Mouse (Mus musculus) forebrain, embryonic 11.5 days (tissue): Measurements from ENCODE around the gene Chrnd. TPM values are rescaled to one million over a fixed set of nuclear protein-coding genes. Genes with fewer than 3 reads are reported as not detected.

ENCODE experiments used
- ATAC-seq: fragments of 200-750 bp; cut with Nextera tagmentation; replicated peaks from 2 replicates; pipeline ENCODE4 v1.8.0; 2017; ENCODE audit warnings: moderate TSS enrichment; ENCODE audit not compliant: low FRiP score
- DNase-seq: peaks from one replicate; pipeline ENCODE4 v3.0.0-alpha.2; 2017; ENCODE audit warnings: low spot score
- H3K27ac ChIP-seq: fragments of 300-500 bp; sonication (generic); 2 replicates; pipeline ENCODE4 v1.5.1; 2014; ENCODE audit warnings: low read depth, low read length
- H3K27me3 ChIP-seq: fragments of 300-500 bp; sonication (generic); 2 replicates; pipeline ENCODE4 v1.6.1; 2014; ENCODE audit warnings: mild to moderate bottlenecking, low read length, mixed read lengths; ENCODE audit not compliant: control insufficient read depth, insufficient read depth
- H3K36me3 ChIP-seq: fragments of 300-500 bp; sonication (generic); 2 replicates; pipeline ENCODE4 v1.6.1; 2014; ENCODE audit warnings: mild to moderate bottlenecking, low read length, moderate library complexity, mixed read lengths; ENCODE audit not compliant: control insufficient read depth, insufficient read depth
- H3K4me1 ChIP-seq: fragments of 300-500 bp; sonication (generic); replicated peaks from 2 replicates; pipeline ENCODE4 v1.6.1; 2014; ENCODE audit warnings: low read length, mixed read lengths; ENCODE audit not compliant: control insufficient read depth, insufficient read depth
- H3K4me2 ChIP-seq: fragments of 300-500 bp; sonication (generic); 2 replicates; pipeline ENCODE4 v1.6.1; 2014; ENCODE audit warnings: low read depth, mild to moderate bottlenecking, low read length, moderate library complexity, mixed read lengths; ENCODE audit not compliant: severe bottlenecking
- H3K4me3 ChIP-seq: fragments of 300-500 bp; sonication (generic); 2 replicates; pipeline ENCODE4 v1.5.1; 2014; ENCODE audit warnings: low read depth, low read length
- H3K9ac ChIP-seq: fragments of 300-500 bp; sonication (generic); 2 replicates; pipeline ENCODE4 v1.6.1; 2014; ENCODE audit warnings: low read length
- H3K9me3 ChIP-seq: fragments of 300-500 bp; sonication (generic); 2 replicates; pipeline ENCODE4 v1.6.1; 2016; ENCODE audit warnings: low read length, mixed read lengths; ENCODE audit not compliant: control insufficient read depth
- WGBS: fragments of 180-500 bp; shearing (Covaris S2); extraction: QIAGEN DNeasy Blood & Tissue Kit; methylation state at CpG from one replicate; pipeline ENCODE4 v1.1.7; 2014; 5-methylcytosine and 5-hydroxymethylcytosine counted together
- polyA plus RNA-seq: library from polyadenylated mRNA; unstranded; fragments of >200 nt; fragmentation: Nextera tagmentation; extraction: Ambion mirVana; gene quantifications from 2 replicates; pipeline ENCODE4 v1.2.1, GENCODE M21; 2014

Gene Chrnd
- polyA plus RNA-seq, 1 experiment from 2014 or later, result 0.07 TPM

GRCm38 (mm10) chr1:87205038-87205437, 14.6 kb downstream of the Chrnd start:
- Histone ChIP-seq H3K4me1 (0 out of 2 replicates have a peak, but pooled peaks cover 2% of the 10 kb centered on the region), H3K9ac (no peak overlapping the region), H3K4me2 (no peak overlapping the region), H3K27me3 (no peaks in the 10 kb centered on the region; the same call in 1 of the 2 replicates), H3K9me3 (no peaks in the 10 kb centered on the region), H3K36me3 (no peaks in the 10 kb centered on the region), H3K27ac (no peak overlapping the region), H3K4me3 (no peak overlapping the region)
- WGBS, result 70% methylated on average over 6 of the region's 6 CpGs
- ATAC-seq (no peak), DNase-seq (no peak)

- no peaks in the 10 kb centered on the region; the same call in 1 of the 2 replicates for H3K27me3 ChIP-seq
- no peak overlapping the region for H3K9ac ChIP-seq
- 0 out of 2 replicates have a peak, but pooled peaks cover 2% of the 10 kb centered on the region for H3K4me1 ChIP-seq
- no peaks in the 10 kb centered on the region for H3K9me3 ChIP-seq
- no peak overlapping the region for H3K27ac ChIP-seq
- H3K36me3 ChIP-seq, result no peaks in the 10 kb centered on the region
- H3K4me2 ChIP-seq, result no peak overlapping the region
- 55% methylated on average over 3 of the region's 3 CpGs for WGBS
- ATAC-seq (no peak), DNase-seq (no peak)
- no peak overlapping the region for H3K4me3 ChIP-seq
These were observed 15.1 kb downstream of the Chrnd start for GRCm38 (mm10) chr1:87205502-87205901.

GRCm38 (mm10) chr1:87206339-87206738, 15.9 kb downstream of the Chrnd start:
- H3K4me2 ChIP-seq, result no peak overlapping the region
- ATAC-seq, result no peak
- H3K27ac ChIP-seq, result no peak overlapping the region
- H3K9ac ChIP-seq, result no peak overlapping the region
- no peaks in the 10 kb centered on the region for H3K36me3 ChIP-seq
- no peaks in the 10 kb centered on the region for H3K9me3 ChIP-seq
- 0 out of 2 replicates have a peak, but pooled peaks cover 2% of the 10 kb centered on the region for H3K4me1 ChIP-seq
- H3K27me3 ChIP-seq, result no peaks in the 10 kb centered on the region; the same call in 1 of the 2 replicates
- no peak for DNase-seq
- WGBS, result 23% methylated on average over 17 of the region's 17 CpGs
- no peak overlapping the region for H3K4me3 ChIP-seq

GRCm38 (mm10) chr1:87211431-87211830, 21.0 kb downstream of the Chrnd start:
- Histone ChIP-seq H3K36me3 (no peaks in the 10 kb centered on the region), H3K9me3 (no peaks in the 10 kb centered on the region), H3K4me1 (peaks cover 10% of the 10 kb centered on the region), H3K27ac (no peak overlapping the region), H3K27me3 (no peaks in the 10 kb centered on the region; the same call in 1 of the 2 replicates), H3K4me2 (no peak overlapping the region), H3K4me3 (no peak overlapping the region), H3K9ac (no peak overlapping the region)
- WGBS, result 90% methylated on average over 4 of the region's 4 CpGs
- ATAC-seq (no peak), DNase-seq (no peak)

- Histone ChIP-seq H3K9me3 (no peaks in the 10 kb centered on the region), H3K4me2 (peak within 1 kb of the TSS; percentile 77), H3K4me3 (peak within 1 kb of the TSS; percentile 78), H3K27me3 (no peaks in the 10 kb centered on the region), H3K9ac (peak within 1 kb of the TSS; percentile 97), H3K36me3 (no peaks in the 10 kb centered on the region), H3K27ac (peak within 1 kb of the TSS; percentile 97), H3K4me1 (peaks cover 10% of the 10 kb centered on the region)
- peak; percentile 97 for ATAC-seq
- 1% methylated on average over 80 of the region's 99 CpGs for WGBS
- peak; percentile 97 for DNase-seq
These were observed 23.6 kb downstream of the Chrnd start, which contains the start of gene Eif4e2 for GRCm38 (mm10) chr1:87213735-87214704. TSS of gene Eif4e2 (plus strand) at chr1:87213914.

GRCm38 (mm10) chr1:87214748-87215147, 24.3 kb downstream of the Chrnd start:
- Histone ChIP-seq H3K27me3 (no peaks in the 10 kb centered on the region), H3K9me3 (no peaks in the 10 kb centered on the region), H3K4me3 (peak overlapping the region; percentile 78), H3K4me2 (peak overlapping the region; percentile 77), H3K4me1 (peaks cover 10% of the 10 kb centered on the region), H3K27ac (peak overlapping the region; percentile 97), H3K36me3 (no peaks in the 10 kb centered on the region; the same call in 1 of the 2 replicates), H3K9ac (peak overlapping the region; percentile 97)
- 46% methylated on average over 4 of the region's 4 CpGs for WGBS
- DNase-seq, result no peak
- ATAC-seq, result no peak

GRCm38 (mm10) chr1:87217938-87218337, 27.5 kb downstream of the Chrnd start:
- 70% methylated on average over 3 of the region's 3 CpGs for WGBS
- H3K36me3 ChIP-seq, result peaks cover 4% of the 10 kb centered on the region
- H3K4me2 ChIP-seq, result no peak overlapping the region

GRCm38 (mm10) chr1:87225739-87226138, 35.3 kb downstream of the Chrnd start:
- Histone ChIP-seq H3K27me3 (no peaks in the 10 kb centered on the region), H3K4me3 (no peak overlapping the region), H3K4me1 (no peaks in the 10 kb centered on the region), H3K4me2 (no peak overlapping the region), H3K9me3 (no peaks in the 10 kb centered on the region), H3K9ac (no peak overlapping the region), H3K36me3 (peaks cover 17% of the 10 kb centered on the region), H3K27ac (no peak overlapping the region)
- 97% methylated on average over 8 of the region's 8 CpGs for WGBS
- no peak for ATAC-seq
- no peak for DNase-seq

More at GRCm38 (mm10) chr1:87217938-87218337, 27.5 kb downstream of the Chrnd start:
- Histone ChIP-seq H3K27me3 (no peaks in the 10 kb centered on the region), H3K4me1 (peaks cover 10% of the 10 kb centered on the region), H3K9ac (no peak overlapping the region), H3K4me3 (no peak overlapping the region), H3K27ac (no peak overlapping the region), H3K9me3 (no peaks in the 10 kb centered on the region)
- ATAC-seq (no peak), DNase-seq (no peak)
